Mouse (Mus musculus) hindbrain, embryonic 14.5 days (tissue): ENCODE results near the gene Sec23a. TPM values are rescaled to one million over a fixed set of nuclear protein-coding genes. Genes with fewer than 3 reads are reported as not detected.

ENCODE experiments used
- polyA plus RNA-seq: library from polyadenylated mRNA; unstranded; fragments of >200 nt; fragmentation: Nextera tagmentation; extraction: Ambion mirVana; gene quantifications from 2 replicates; pipeline ENCODE4 v1.2.1, GENCODE M21; 2014

Gene Sec23a
- polyA plus RNA-seq, 1 experiment from 2014 or later, result 130 TPM

Other genes starting within 250 kb of the Sec23a start
- gene Gemin2, start 1.4 kb upstream of the Sec23a start, polyA plus RNA-seq, result 11.8 and 13.9 TPM in 2 replicates
- gene Trappc6b, start 49.5 kb upstream of the Sec23a start, polyA plus RNA-seq, result 110 and 111 TPM in 2 replicates
- gene Pnn, start 54.9 kb upstream of the Sec23a start, polyA plus RNA-seq, result 63.4 and 70.6 TPM in 2 replicates
- gene Mia2, start 83.8 kb upstream of the Sec23a start, polyA plus RNA-seq, result 34.4 and 38.7 TPM in 2 replicates
- gene Fbxo33, start 207.7 kb upstream of the Sec23a start, polyA plus RNA-seq, result 10.7 and 11.1 TPM in 2 replicates